Mouse (Mus musculus): ENCODE results near the gene Sacm1l. TPM values are rescaled to one million over a fixed set of nuclear protein-coding genes. Genes with fewer than 3 reads are reported as not detected.

Sacm1l gene
- total and polyA plus RNA-seq, 3 experiments, result 20.5 to 21.7 TPM; not detected in 1

GRCm38 (mm10) chr9:123529392-123530157 is at the start of gene Sacm1l (continued):
- TF ChIP-seq MXI1 (IDR thresholded peaks at IDR 0.05; ENCODE audit: low read depth, low read length), result peak; percentile 75
- TF ChIP-seq GATA1 (IDR thresholded peaks at IDR 0.05; ENCODE audit: low read depth, low read length), result peak; percentile 40; the same call in 1 of the 2 replicates
- peak; percentile 100 for TF ChIP-seq TBP (IDR thresholded peaks at IDR 0.05; ENCODE audit: low read depth, low read length)
- peak; percentile 18; the same call in 1 of the 2 replicates for TF ChIP-seq TAL1 (IDR thresholded peaks at IDR 0.05; ENCODE audit: low read length)
- no peak for TF ChIP-seq MYB (IDR thresholded peaks at IDR 0.05; ENCODE audit: low read depth, low read length)
- TF ChIP-seq EP300 (IDR thresholded peaks at IDR 0.05; ENCODE audit: low read depth in 1 of 2, low read length in 2 of 2), result no peak

- peaks cover 11 to 38% of the 10 kb centered on the region in 2 experiments for H3K4me1 ChIP-seq (ENCODE audit: control insufficient read depth in 1 of 2, insufficient read depth in 2 of 2, low read length in 2 of 2)
- peaks cover 0 to 37% of the 10 kb centered on the region in 2 experiments; a peak in 2 of 4 replicates for H3K36me3 ChIP-seq (ENCODE audit: control insufficient read depth in 1 of 2, insufficient read depth in 2 of 2, low read length in 2 of 2)
- H3K27ac ChIP-seq (ENCODE audit: control insufficient read depth, low read depth, low read length), result no peak overlapping the region
Observed at GRCm38 (mm10) chr9:123479876-123480252, 49.7 kb upstream of the Sacm1l start.

GRCm38 (mm10) chr9:123480253-123480921 is 49.2 kb upstream of the Sacm1l start:
- 0 out of 2 replicates have a peak, but pooled peaks have one; percentile 13 for TF ChIP-seq MXI1 (IDR thresholded peaks at IDR 0.05; ENCODE audit: low read depth, low read length)
- TF ChIP-seq SIN3A (IDR thresholded peaks at IDR 0.05; ENCODE audit: low read length), result peak; percentile 36; the same call in 1 of the 2 replicates
- 0 out of 2 replicates have a peak, but pooled peaks have one; percentile 34 for TF ChIP-seq RCOR1 (IDR thresholded peaks at IDR 0.05; ENCODE audit: low read depth, low read length)
- TF ChIP-seq MYB (IDR thresholded peaks at IDR 0.05; ENCODE audit: low read depth, low read length), result no peak
- TF ChIP-seq EP300 (IDR thresholded peaks at IDR 0.05; ENCODE audit: low read depth in 1 of 2, low read length in 2 of 2), result no peak
- TF ChIP-seq ETS1 (IDR thresholded peaks at IDR 0.05; ENCODE audit: low read depth, low read length), result 0 out of 2 replicates have a peak, but pooled peaks have one; percentile 12
- TF ChIP-seq TBP (IDR thresholded peaks at IDR 0.05; ENCODE audit: low read depth, low read length), result 0 out of 2 replicates have a peak, but pooled peaks have one; percentile 15
- TF ChIP-seq MAX (IDR thresholded peaks at IDR 0.05; ENCODE audit: low read length), result peak; percentile 25; the same call in 1 of the 2 replicates
- H3K4me1 ChIP-seq (ENCODE audit: control insufficient read depth in 1 of 2, insufficient read depth in 2 of 2, low read length in 2 of 2), result peaks cover 11 to 38% of the 10 kb centered on the region in 2 experiments
- H3K9ac ChIP-seq (ENCODE audit: control insufficient read depth, low read depth, low read length, poor library complexity, severe bottlenecking), result peak overlapping the region; percentile 99
- peak; percentile 81 for DNase-seq (ENCODE audit: low read depth, low spot score)
- peaks cover 63% of the 10 kb centered on the region for H3K79me2 ChIP-seq (ENCODE audit: control insufficient read depth, insufficient read depth, low read length, poor library complexity)
- H3K9me3 ChIP-seq (replicated peaks; ENCODE audit: insufficient read depth, low read length), result no peaks in the 10 kb centered on the region
- H3K4me3 ChIP-seq (ENCODE audit: control insufficient read depth in 1 of 2, insufficient read depth in 1 of 2, low read depth in 2 of 2, low read length in 2 of 2), result peak overlapping the region; percentile 26 to 92
- H3K27me3 ChIP-seq (ENCODE audit: control insufficient read depth in 1 of 2, insufficient read depth in 2 of 2, low read length in 2 of 2), result no peaks in the 10 kb centered on the region
- peaks cover 0 to 37% of the 10 kb centered on the region in 2 experiments; a peak in 3 of 4 replicates for H3K36me3 ChIP-seq (ENCODE audit: control insufficient read depth in 1 of 2, insufficient read depth in 2 of 2, low read length in 2 of 2)
- H3K27ac ChIP-seq (ENCODE audit: control insufficient read depth, low read depth, low read length), result no peak overlapping the region

More at GRCm38 (mm10) chr9:123479876-123480252, 49.7 kb upstream of the Sacm1l start:
- Histone ChIP-seq H3K9ac (ENCODE audit: control insufficient read depth, low read depth, low read length, poor library complexity, severe bottlenecking) (peak overlapping the region; percentile 99), H3K9me3 (replicated peaks; ENCODE audit: insufficient read depth, low read length) (no peaks in the 10 kb centered on the region), H3K4me3 (ENCODE audit: control insufficient read depth in 1 of 2, insufficient read depth in 1 of 2, low read depth in 2 of 2, low read length in 2 of 2) (peak overlapping the region; percentile 74 to 92), H3K27me3 (ENCODE audit: control insufficient read depth in 1 of 2, insufficient read depth in 2 of 2, low read length in 2 of 2) (no peaks in the 10 kb centered on the region), H3K79me2 (ENCODE audit: control insufficient read depth, insufficient read depth, low read length, poor library complexity) (peaks cover 61% of the 10 kb centered on the region)
- TF ChIP-seq MXI1 (IDR thresholded peaks at IDR 0.05; ENCODE audit: low read depth, low read length) (no peak), CHD1 (IDR thresholded peaks at IDR 0.05; ENCODE audit: low read depth, low read length) (no peak), ETS1 (IDR thresholded peaks at IDR 0.05; ENCODE audit: low read depth, low read length) (no peak), POLR2AphosphoS2 (IDR thresholded peaks at IDR 0.05; ENCODE audit: low read length) (no peak), MAX (IDR thresholded peaks at IDR 0.05; ENCODE audit: low read length) (no peak), SMC3 (IDR thresholded peaks at IDR 0.05; ENCODE audit: low read depth, low read length) (no peak), ZC3H11A (IDR thresholded peaks at IDR 0.05; ENCODE audit: low read depth, low read length) (no peak), UBTF (IDR thresholded peaks at IDR 0.05; ENCODE audit: borderline replicate concordance, insufficient read depth, low read depth, low read length) (no peak)
- DNase-seq (ENCODE audit: low read depth, low spot score), result no peak
